Mouse (Mus musculus) kidney, postnatal 14 days (tissue): ENCODE data around the gene Gm10147.
"Not testable (repeated sequence)": the region's sequence is repeated elsewhere in the genome, so short reads cannot be mapped to it uniquely, and the experiment has no call there.

Experiments
- DNase-seq: peaks from one replicate; pipeline ENCODE4 v3.0.0; 2022; ENCODE audit warnings: mixed read lengths

Gene Gm10147

DNA sequence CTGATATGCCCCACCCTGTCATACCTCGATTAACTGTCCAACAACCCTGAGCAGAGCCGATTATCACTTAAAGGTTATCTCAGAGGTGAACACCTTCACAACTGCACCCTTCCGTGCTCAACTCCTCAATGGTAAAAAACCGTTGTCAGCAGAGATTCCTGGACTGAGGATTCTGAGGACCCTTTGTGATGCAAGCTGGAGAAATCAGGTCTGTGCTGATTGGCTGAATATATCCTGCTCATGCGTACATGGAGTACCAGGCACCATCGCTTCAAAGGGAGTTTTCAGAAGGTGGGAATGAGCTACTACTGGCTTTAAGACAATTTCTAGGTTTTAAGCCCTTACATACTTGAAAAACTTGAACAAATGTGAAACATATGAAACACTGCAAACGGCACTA lies at the start of gene Gm10147:
TSS of gene Gm10147 (minus strand) at position 101 of the 400 bp plus-strand sequence.
- not testable (repeated sequence) for DNase-seq
